Mouse (Mus musculus): ENCODE data around the gene Abhd2.
A peak's percentile ranks its signal among the peaks of the same experiment; 100 is the strongest.
"Not testable (repeated sequence)": the region's sequence is repeated elsewhere in the genome, so short reads cannot be mapped to it uniquely, and the experiment has no call there.

Gene Abhd2

GRCm38 (mm10) chr7:79266228-79266627 lies 6.8 kb upstream of the Abhd2 start:
- DNase-seq (ENCODE audit: low read depth, low spot score): no peak

GRCm38 (mm10) chr7:79267690-79268388 lies 5.2 kb upstream of the Abhd2 start:
- DNase-seq (ENCODE audit: low read depth, low spot score): no peak

- DNase-seq (ENCODE audit: low read depth, low spot score): no peak
Measured at GRCm38 (mm10) chr7:79268897-79269296, 4.1 kb upstream of the Abhd2 start.

GRCm38 (mm10) chr7:79269411-79269810 lies 3.6 kb upstream of the Abhd2 start:
- no peak for DNase-seq (ENCODE audit: low read depth, low spot score)

- no peak for DNase-seq (ENCODE audit: low read depth, low spot score)
Measured at GRCm38 (mm10) chr7:79269866-79270265, 3.1 kb upstream of the Abhd2 start.

GRCm38 (mm10) chr7:79270961-79271387 lies 2.0 kb upstream of the Abhd2 start:
- DNase-seq (ENCODE audit: low read depth, low spot score): no peak

GRCm38 (mm10) chr7:79271861-79272788 lies 874 bp upstream of the Abhd2 start:
- DNase-seq (ENCODE audit: low read depth, low spot score): no peak

- DNase-seq (ENCODE audit: low read depth, low spot score): no peak
Measured at GRCm38 (mm10) chr7:79273738-79274472, 906 bp downstream of the Abhd2 start.

GRCm38 (mm10) chr7:79274473-79275010 lies 1.5 kb downstream of the Abhd2 start:
- DNase-seq (ENCODE audit: low read depth, low spot score): no peak

- no peak for DNase-seq (ENCODE audit: low read depth, low spot score)
Measured at GRCm38 (mm10) chr7:79275345-79275744, 2.3 kb downstream of the Abhd2 start.

GRCm38 (mm10) chr7:79278432-79278831 lies 5.4 kb downstream of the Abhd2 start:
- no peak for DNase-seq (ENCODE audit: low read depth, low spot score)

- no peak for DNase-seq (ENCODE audit: low read depth, low spot score)
Measured at GRCm38 (mm10) chr7:79279376-79280029, 6.5 kb downstream of the Abhd2 start.

GRCm38 (mm10) chr7:79282883-79283670 lies 10.1 kb downstream of the Abhd2 start:
- no peak for DNase-seq (ENCODE audit: low read depth, low spot score)

- DNase-seq (ENCODE audit: low read depth, low spot score): not testable (repeated sequence)
Measured at GRCm38 (mm10) chr7:79283671-79283941, 10.6 kb downstream of the Abhd2 start.

- DNase-seq (ENCODE audit: low read depth, low spot score): peak; percentile 41
Measured at GRCm38 (mm10) chr7:79284160-79284888, 11.3 kb downstream of the Abhd2 start.

GRCm38 (mm10) chr7:79284889-79285280 lies 11.9 kb downstream of the Abhd2 start:
- DNase-seq (ENCODE audit: low read depth, low spot score): no peak

GRCm38 (mm10) chr7:79285408-79285807 lies 12.4 kb downstream of the Abhd2 start:
- no peak for DNase-seq (ENCODE audit: low read depth, low spot score)

GRCm38 (mm10) chr7:79287226-79287625 lies 14.2 kb downstream of the Abhd2 start:
- no peak for DNase-seq (ENCODE audit: low read depth, low spot score)

GRCm38 (mm10) chr7:79287928-79288327 lies 14.9 kb downstream of the Abhd2 start:
- DNase-seq (ENCODE audit: low read depth, low spot score): no peak

GRCm38 (mm10) chr7:79288422-79288821 lies 15.4 kb downstream of the Abhd2 start:
- DNase-seq (ENCODE audit: low read depth, low spot score): no peak
